Mouse (Mus musculus) embryonic fibroblast, embryonic 13.5 days (primary cell): ENCODE results near the gene Epha5. TPM values are rescaled to one million over a fixed set of nuclear protein-coding genes. Genes with fewer than 3 reads are reported as not detected.

Experiments
- H3K27ac ChIP-seq: 2 replicates; pipeline ENCODE4 v1.5.1; 2012; ENCODE audit warnings: low read length, control low read depth, inconsistent platforms; ENCODE audit not compliant: insufficient read depth
- H3K4me1 ChIP-seq: 2 replicates; pipeline ENCODE4 v1.6.1; 2011; ENCODE audit warnings: low read length; ENCODE audit not compliant: control insufficient read depth, insufficient read depth
- H3K4me3 ChIP-seq: 2 replicates; pipeline ENCODE4 v1.5.1; 2011; ENCODE audit warnings: mild to moderate bottlenecking, control low read depth, low read length; ENCODE audit not compliant: insufficient read depth
- CTCF ChIP-seq: IDR thresholded peaks from 2 replicates; pipeline ENCODE4 v1.5.1; 2011; ENCODE audit warnings: mild to moderate bottlenecking, control low read depth, low read length, moderate library complexity, borderline replicate concordance; ENCODE audit not compliant: insufficient read depth
- POLR2A ChIP-seq: IDR thresholded peaks from 2 replicates; pipeline ENCODE4 v1.6.1; 2011; ENCODE audit warnings: low read depth, mild to moderate bottlenecking, control low read depth, low read length, moderate library complexity
- polyA plus RNA-seq: library from polyadenylated mRNA; stranded (reverse); fragments of >200 nt; gene quantifications from 2 replicates; pipeline ENCODE4 v1.2.4, GENCODE M21; 2011; ENCODE audit warnings: low read depth; ENCODE audit not compliant: missing spikeins, insufficient read length

Epha5 gene
- polyA plus RNA-seq, 1 experiment, result 1.6 TPM

DNA sequence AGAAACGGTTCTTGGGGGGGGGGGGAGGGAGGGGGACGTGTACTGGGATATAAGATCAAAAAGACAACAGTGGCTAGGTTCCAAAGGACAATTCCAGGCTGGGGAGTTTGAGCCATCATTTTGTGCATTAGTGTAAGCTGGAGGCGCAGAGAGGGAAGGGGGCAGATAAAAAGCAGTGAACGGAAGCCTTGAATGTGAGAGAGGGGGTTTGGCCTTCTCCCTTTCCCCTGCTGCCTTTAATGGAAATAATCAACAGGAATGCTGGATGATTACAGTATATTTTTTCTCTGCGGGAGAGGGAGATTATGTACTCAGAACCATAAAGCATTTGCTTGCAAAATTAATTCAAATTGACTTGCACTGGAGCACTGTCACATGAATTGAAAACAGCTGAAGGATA, 51.8 kb downstream of the Epha5 start:
- Histone ChIP-seq H3K4me1 (no peaks in the 10 kb centered on the region), H3K4me3 (no peak overlapping the region), H3K27ac (no peak overlapping the region)
- TF ChIP-seq CTCF, result no peak

DNA sequence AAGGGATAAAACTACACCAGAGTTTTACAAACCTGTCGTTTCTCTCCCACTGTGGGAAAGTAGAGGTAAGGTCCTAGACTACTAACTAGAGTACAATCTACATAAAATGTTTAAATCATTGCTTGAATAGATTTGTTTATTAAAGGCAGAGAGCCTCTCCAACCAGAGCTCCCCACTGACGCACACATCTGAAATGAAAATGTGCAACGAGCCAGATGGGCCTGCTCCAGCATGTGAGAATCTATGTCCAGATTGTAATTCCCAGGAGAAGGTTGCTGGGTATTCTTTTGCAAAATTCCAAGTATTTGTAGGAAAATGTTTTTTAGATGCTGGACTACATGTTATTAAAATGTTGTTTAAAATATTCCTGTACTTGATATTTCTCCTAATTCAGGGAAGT, 57.8 kb downstream of the Epha5 start:
- TF ChIP-seq CTCF (no peak), POLR2A (no peak)
- Histone ChIP-seq H3K4me3 (no peak overlapping the region), H3K27ac (no peak overlapping the region), H3K4me1 (no peaks in the 10 kb centered on the region)

DNA sequence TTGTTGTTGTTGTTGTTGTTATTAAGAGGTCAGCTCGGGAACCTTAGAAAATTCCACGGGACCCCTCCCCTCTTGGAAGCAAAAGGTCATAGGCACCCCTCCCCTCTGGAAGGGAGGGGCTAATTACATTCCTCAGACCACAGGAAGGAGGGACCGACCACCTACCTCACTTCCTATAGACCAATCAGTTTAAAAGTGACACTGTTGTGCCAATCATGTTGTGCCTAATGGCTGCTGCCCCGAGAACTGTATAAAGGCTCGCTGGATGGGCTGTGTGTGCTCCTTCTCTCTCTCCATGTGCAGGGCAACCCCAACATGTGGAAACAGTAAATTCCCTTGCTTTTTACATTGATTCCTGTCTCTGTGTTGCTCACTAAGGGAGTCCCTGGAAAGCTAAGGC, 64.1 kb downstream of the Epha5 start:
- Histone ChIP-seq H3K27ac (no peak overlapping the region), H3K4me3 (no peak overlapping the region), H3K4me1 (no peaks in the 10 kb centered on the region)
- TF ChIP-seq POLR2A (no peak), CTCF (no peak)

DNA sequence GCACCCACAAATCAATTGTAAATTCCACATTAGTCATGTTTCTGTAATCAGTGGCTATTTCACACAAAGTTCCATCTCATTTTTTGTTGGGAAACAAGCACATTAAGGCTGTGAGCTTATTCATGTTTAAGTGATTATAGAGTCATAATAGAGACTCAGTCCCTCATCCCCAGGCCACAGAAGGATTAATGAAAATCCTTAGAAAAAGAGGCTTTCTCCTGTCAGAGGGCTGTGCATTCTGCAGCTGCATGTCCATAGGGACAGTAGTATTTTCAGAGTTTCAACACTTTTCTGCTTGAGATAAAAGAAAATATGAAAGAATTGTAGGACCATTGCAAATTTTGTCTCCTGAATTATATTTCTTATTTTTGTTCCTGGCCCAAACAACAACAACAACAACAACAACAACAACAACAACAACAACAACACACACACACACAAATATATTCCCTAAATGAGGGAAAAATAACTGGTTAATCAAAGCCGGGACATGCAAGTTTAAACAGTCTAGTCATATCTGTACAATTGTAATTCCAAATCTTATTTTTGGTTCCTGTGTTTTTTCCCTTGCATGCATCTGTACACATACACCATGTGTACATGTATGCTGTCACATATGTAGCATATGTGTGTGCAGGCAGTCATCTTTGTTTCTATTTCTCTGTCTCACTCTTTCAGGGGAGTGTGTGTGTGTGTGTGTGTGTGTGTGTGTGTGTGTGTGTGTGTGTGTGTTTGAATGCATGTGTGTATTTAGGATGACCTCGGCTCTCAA, 70.3 kb downstream of the Epha5 start:
- Histone ChIP-seq H3K4me1 (no peaks in the 10 kb centered on the region), H3K4me3 (no peak overlapping the region), H3K27ac (no peak overlapping the region)
- TF ChIP-seq POLR2A (no peak), CTCF (no peak)

DNA sequence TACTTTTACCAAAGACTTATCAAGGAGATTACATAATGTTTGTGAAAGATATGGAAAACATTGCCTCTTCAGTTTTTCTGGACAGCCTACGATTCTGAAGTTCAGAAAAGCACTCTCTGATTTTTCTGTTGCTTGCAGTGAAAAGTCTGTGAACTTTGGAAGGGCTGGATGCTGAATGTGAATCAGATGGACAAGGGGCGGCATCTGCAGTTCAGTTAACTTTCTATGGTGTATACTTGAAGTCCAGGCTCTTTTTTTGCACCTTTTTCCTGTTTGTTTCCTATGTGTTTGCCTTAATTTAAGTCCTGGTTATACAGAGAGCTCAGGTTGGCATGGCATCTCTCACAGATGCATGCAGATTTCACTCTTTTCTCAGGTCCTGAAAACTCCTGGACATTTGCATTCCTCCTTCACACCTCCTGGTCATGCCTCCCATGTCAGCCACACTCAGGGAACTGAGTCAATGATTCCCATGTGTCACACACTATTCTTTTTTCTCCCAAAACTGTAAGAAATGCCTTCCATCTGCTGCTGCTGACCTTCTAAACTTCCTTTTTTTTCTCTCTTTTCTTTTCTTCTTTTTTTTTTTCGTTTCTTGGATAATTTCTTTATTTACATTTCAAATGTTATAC, 81.2 kb downstream of the Epha5 start:
- TF ChIP-seq POLR2A (no peak), CTCF (no peak)
- Histone ChIP-seq H3K4me3 (no peak overlapping the region), H3K27ac (no peak overlapping the region), H3K4me1 (no peaks in the 10 kb centered on the region)

DNA sequence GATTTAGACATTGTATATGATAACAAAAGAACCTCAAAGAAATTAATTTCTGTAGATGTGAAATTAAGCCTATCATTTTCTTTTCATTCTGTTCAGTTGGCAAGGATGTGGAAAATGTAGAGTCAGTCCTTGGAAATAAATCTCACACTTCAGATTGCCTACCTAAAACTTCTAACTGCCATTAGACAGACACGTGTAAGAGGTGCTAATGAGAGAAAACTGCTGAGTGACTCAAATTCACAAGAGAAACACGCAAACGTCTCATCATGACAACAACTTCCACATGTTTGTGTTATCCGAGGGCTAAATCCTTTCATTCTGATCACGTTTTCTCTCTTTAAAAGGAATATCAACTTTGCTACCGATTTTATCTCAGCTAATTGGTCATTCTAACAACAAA, 82.7 kb downstream of the Epha5 start:
- no peak overlapping the region for H3K27ac ChIP-seq
- H3K4me3 ChIP-seq, result no peak overlapping the region
- H3K4me1 ChIP-seq, result no peaks in the 10 kb centered on the region
- no peak for TF ChIP-seq CTCF
- no peak for TF ChIP-seq POLR2A

DNA sequence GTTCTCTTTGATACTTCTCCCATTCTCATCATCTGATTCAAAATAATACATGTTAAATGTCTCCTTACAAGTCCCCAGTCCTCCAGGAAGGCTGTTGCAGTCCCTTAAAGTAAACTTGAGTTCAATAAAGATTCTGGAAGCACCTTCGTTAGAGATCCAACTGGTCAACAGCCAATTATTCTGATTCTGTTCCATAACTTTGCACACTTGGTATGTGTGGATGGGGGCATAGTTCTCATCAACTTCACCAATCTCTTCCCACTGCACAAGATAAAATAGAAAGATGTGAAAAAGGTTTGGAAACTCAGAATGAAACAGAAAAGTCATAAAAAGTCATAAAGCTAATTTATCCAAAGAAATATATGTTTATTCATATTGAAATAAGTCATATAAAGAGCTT, 85.6 kb downstream of the Epha5 start:
- TF ChIP-seq CTCF (no peak), POLR2A (no peak)
- Histone ChIP-seq H3K4me3 (no peak overlapping the region), H3K4me1 (no peaks in the 10 kb centered on the region), H3K27ac (no peak overlapping the region)

DNA sequence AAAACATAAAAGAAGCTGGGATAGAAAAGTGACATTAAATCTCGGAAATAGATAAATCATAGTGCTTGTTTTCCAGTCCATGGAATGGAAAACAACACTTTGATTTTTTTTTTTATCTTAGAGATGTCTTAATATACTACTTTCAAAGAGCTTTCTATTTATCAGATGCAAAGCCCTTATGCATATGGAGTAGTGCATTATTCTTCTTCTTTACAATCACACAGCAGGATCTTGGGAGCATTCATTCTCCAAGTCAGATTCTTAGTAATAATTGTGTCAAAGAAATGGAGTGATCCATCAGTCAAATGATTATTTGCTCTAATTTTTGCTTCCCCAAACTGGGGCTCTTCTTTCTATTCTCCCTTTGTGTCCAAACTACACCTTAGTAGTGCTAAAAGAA, 96.6 kb downstream of the Epha5 start:
- Histone ChIP-seq H3K4me3 (no peak overlapping the region), H3K4me1 (no peaks in the 10 kb centered on the region), H3K27ac (no peak overlapping the region)
- TF ChIP-seq CTCF, result no peak
- TF ChIP-seq POLR2A, result no peak

DNA sequence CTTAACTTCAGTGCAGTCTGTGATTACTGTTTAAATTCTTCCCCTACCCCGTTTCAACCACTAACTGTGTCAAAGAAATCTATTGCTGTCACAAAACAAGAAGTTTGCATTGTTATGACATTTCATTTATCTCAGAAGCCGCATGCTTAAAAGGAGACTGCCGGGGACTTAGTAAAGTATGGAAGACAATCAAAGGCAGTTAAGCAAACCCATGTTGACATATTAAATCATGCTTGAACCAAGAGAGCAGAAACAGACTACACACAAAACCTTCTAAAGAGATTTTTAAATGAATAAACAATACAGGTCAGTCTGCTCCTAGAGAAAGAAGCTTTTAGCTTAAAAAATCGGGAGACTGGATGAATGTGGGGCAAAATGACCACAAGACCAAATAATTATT, 97.0 kb downstream of the Epha5 start:
- H3K4me3 ChIP-seq, result no peak overlapping the region
- H3K4me1 ChIP-seq, result no peaks in the 10 kb centered on the region
- no peak overlapping the region for H3K27ac ChIP-seq
- TF ChIP-seq POLR2A, result no peak
- TF ChIP-seq CTCF, result no peak

DNA sequence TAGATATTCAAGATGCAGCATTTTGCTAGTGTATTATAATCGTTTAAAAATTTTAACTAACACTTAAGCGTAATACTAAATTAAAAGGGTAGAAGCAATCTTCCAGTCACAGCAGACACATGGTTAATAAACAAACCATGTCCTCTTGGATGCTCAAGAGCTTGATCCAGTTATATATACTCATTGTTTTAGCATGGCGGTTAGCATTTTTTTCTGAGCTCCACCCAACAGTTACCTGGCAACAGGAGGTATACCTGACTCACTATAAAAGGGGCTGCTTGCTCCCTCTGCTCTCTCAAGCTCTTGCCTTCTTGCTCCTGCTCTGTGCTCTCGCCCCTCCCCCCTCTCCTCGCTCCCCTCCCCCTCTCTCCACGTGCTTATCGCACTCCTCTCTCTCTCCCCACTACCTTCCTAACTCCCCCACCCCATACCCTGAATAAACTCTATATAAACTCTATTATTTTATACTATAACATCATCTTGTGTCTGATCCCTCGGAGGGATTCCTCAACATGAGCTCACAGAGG, 98.3 kb downstream of the Epha5 start:
- TF ChIP-seq CTCF (no peak), POLR2A (no peak)
- Histone ChIP-seq H3K4me3 (no peak overlapping the region), H3K27ac (no peak overlapping the region), H3K4me1 (no peaks in the 10 kb centered on the region)
